Mouse (Mus musculus): ENCODE results near the gene AU040320. TPM values are rescaled to one million over a fixed set of nuclear protein-coding genes. Genes with fewer than 3 reads are reported as not detected.

The AU040320 gene
- polyA plus RNA-seq, 1 experiment: 20.2 TPM

DNA sequence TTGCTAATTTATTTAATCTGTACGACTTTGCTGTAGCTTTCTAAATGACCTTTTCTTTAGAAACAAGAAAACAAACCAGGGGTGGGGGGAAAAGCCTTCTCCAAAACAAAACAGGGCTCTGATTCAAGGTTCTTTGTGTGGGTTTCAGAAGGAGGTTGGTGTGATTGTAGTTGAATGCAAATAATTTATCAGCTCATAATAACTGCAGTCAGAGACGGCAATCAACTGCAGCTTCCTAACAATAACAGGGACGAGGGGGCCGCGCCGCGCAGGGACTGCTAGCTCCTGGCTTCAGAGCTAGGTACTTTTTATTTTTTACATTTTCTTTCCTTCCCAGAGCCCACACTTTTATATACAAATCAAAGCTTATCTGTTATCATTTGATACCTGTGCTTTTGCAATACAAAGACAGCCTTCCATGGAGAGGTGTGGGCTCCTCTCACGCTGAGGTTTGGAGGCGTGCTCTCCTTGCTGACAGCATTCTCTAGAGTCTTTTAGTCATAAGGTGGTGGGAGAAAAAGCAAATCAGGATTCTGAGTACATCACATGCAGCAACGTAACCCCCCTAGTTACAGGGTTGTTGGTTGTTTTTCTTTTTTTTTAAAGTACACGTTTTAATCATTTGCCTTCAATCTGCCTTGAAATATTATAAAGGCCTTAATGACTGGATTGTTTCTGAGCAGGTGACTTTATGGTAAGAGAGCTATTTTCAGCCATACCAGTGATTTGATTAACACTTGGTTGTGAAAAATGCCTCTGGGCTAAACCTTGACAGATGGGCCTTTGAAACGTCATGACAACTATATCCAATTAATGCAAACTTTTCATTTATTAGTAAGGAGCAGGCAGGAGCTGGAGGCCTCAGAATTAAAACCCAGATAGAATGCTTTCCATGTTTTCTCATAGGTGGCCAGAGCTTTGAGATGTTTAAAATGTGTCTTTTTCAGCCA, 26.8 kb downstream of the AU040320 start:
- Histone ChIP-seq H3K36me3 (ENCODE audit: control insufficient read depth, insufficient read depth) (no peaks in the 10 kb centered on the region), H3K79me3 (ENCODE audit: low read depth) (peaks cover 2% of the 10 kb centered on the region), H3ac (ENCODE audit: control insufficient read depth, insufficient read length, low read depth) (no peak overlapping the region), H3K4me3 (ENCODE audit: insufficient read depth, poor library complexity, severe bottlenecking) (no peak overlapping the region), H3K27me3 (ENCODE audit: control insufficient read depth, insufficient read depth, insufficient read length) (no peaks in the 10 kb centered on the region), H3K79me2 (ENCODE audit: control insufficient read depth, insufficient read depth) (no peaks in the 10 kb centered on the region)
- TF ChIP-seq CTCF (IDR thresholded peaks at IDR 0.05; ENCODE audit: control insufficient read depth, insufficient read depth, insufficient read length) (no peak), MYOG (IDR thresholded peaks at IDR 0.05; ENCODE audit: control insufficient read depth, extremely low read depth, insufficient read length) (no peak), FOSL1 (IDR thresholded peaks at IDR 0.05; ENCODE audit: insufficient read depth, low read length, poor library complexity, severe bottlenecking) (no peak), MAX (IDR thresholded peaks at IDR 0.05) (no peak), CEBPB (IDR thresholded peaks at IDR 0.05; ENCODE audit: low read depth) (no peak), MYOD1 (IDR thresholded peaks at IDR 0.05; ENCODE audit: control insufficient read depth, insufficient read length, low read depth) (no peak), USF1 (IDR thresholded peaks at IDR 0.05; ENCODE audit: low read depth) (no peak)

DNA sequence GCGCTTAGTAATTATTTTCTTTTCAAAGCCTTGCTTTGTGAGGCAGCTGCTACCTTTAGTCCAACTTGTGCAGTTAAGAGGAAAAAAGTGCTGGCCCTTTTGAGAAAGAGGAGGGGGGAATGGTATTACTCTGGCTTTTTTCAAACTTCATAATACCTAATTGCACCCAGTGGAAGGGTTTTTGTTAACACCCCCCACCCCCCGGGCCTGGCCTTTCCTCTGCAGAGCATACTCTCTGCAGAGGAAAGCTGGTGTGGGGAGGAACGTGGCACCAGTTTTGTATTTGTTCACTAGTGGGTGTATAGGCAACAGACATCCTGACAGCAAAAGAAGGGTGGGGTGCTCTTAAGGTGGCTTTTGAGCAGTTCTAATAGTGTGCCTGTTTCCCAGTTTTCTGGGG, 28.5 kb downstream of the AU040320 start:
- Histone ChIP-seq H3K36me3 (ENCODE audit: control insufficient read depth, insufficient read depth) (no peaks in the 10 kb centered on the region), H3K4me3 (ENCODE audit: insufficient read depth, poor library complexity, severe bottlenecking) (no peak overlapping the region), H3ac (ENCODE audit: control insufficient read depth, insufficient read length, low read depth) (no peak overlapping the region), H3K27me3 (ENCODE audit: control insufficient read depth, insufficient read depth, insufficient read length) (no peaks in the 10 kb centered on the region), H3K79me2 (ENCODE audit: control insufficient read depth, insufficient read depth) (no peaks in the 10 kb centered on the region), H3K79me3 (ENCODE audit: low read depth) (peaks cover 2% of the 10 kb centered on the region)
- TF ChIP-seq CTCF (IDR thresholded peaks at IDR 0.05; ENCODE audit: control insufficient read depth, insufficient read depth, insufficient read length): no peak

DNA sequence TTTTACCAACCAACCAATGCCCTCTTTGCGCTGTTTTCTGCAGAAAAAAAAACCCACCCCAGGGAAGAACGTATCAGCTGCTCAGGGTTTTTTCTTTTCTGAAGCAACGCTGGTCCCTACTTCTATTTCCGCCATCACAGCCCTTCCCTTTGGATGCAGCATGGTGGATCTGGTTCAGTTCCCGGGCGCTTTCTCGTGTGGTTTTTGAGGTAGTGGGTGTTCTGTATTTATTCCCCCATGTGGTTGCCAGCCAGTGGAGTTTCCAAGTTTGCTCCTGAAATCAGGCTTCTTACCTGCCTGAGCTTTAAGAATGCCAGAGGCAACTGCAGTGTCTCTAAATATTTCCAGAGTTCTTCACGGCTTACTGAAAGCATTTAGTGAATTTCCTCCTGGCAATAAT, 29.2 kb downstream of the AU040320 start:
- Histone ChIP-seq H3K36me3 (ENCODE audit: control insufficient read depth, insufficient read depth) (no peaks in the 10 kb centered on the region), H3K4me3 (ENCODE audit: insufficient read depth, poor library complexity, severe bottlenecking) (no peak overlapping the region), H3K27me3 (ENCODE audit: control insufficient read depth, insufficient read depth, insufficient read length) (no peaks in the 10 kb centered on the region), H3K79me3 (ENCODE audit: low read depth) (peaks cover 2% of the 10 kb centered on the region), H3K79me2 (ENCODE audit: control insufficient read depth, insufficient read depth) (no peaks in the 10 kb centered on the region), H3ac (ENCODE audit: control insufficient read depth, insufficient read length, low read depth) (no peak overlapping the region)
- TF ChIP-seq MYOG (IDR thresholded peaks at IDR 0.05; ENCODE audit: control insufficient read depth, extremely low read depth, insufficient read length): no peak
- no peak for TF ChIP-seq FOSL1 (IDR thresholded peaks at IDR 0.05; ENCODE audit: insufficient read depth, low read length, poor library complexity, severe bottlenecking)
- TF ChIP-seq CEBPB (IDR thresholded peaks at IDR 0.05; ENCODE audit: low read depth): no peak
- no peak for TF ChIP-seq CTCF (IDR thresholded peaks at IDR 0.05; ENCODE audit: control insufficient read depth, insufficient read depth, insufficient read length)
- no peak for TF ChIP-seq USF1 (IDR thresholded peaks at IDR 0.05; ENCODE audit: low read depth)
- TF ChIP-seq MAX (IDR thresholded peaks at IDR 0.05): no peak
- TF ChIP-seq MYOD1 (IDR thresholded peaks at IDR 0.05; ENCODE audit: control insufficient read depth, insufficient read length, low read depth): no peak

DNA sequence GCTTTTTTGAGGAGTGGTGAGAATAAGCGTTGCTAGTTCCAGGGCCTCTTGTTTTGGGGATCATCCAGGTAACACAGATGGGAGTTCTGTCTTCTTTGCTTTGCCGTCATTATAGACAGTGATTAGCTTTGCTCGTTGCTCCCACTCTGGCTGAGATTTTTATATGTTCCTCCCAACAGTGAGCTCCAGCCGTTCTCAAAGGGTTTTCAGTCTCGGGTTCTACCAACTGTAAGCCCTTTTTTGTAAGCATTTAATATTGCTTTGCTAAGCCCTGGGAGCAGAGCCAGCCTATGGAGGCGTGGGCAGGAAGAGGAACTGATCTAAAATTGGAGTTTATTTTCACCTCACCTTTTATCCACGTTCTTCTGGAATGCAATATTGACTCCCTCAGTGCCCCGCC, 29.7 kb downstream of the AU040320 start:
- Histone ChIP-seq H3K79me3 (ENCODE audit: low read depth) (peaks cover 2% of the 10 kb centered on the region), H3K79me2 (ENCODE audit: control insufficient read depth, insufficient read depth) (no peaks in the 10 kb centered on the region), H3K4me3 (ENCODE audit: insufficient read depth, poor library complexity, severe bottlenecking) (no peak overlapping the region), H3K36me3 (ENCODE audit: control insufficient read depth, insufficient read depth) (no peaks in the 10 kb centered on the region), H3ac (ENCODE audit: control insufficient read depth, insufficient read length, low read depth) (no peak overlapping the region), H3K27me3 (ENCODE audit: control insufficient read depth, insufficient read depth, insufficient read length) (no peaks in the 10 kb centered on the region)
- no peak for TF ChIP-seq MAX (IDR thresholded peaks at IDR 0.05)

DNA sequence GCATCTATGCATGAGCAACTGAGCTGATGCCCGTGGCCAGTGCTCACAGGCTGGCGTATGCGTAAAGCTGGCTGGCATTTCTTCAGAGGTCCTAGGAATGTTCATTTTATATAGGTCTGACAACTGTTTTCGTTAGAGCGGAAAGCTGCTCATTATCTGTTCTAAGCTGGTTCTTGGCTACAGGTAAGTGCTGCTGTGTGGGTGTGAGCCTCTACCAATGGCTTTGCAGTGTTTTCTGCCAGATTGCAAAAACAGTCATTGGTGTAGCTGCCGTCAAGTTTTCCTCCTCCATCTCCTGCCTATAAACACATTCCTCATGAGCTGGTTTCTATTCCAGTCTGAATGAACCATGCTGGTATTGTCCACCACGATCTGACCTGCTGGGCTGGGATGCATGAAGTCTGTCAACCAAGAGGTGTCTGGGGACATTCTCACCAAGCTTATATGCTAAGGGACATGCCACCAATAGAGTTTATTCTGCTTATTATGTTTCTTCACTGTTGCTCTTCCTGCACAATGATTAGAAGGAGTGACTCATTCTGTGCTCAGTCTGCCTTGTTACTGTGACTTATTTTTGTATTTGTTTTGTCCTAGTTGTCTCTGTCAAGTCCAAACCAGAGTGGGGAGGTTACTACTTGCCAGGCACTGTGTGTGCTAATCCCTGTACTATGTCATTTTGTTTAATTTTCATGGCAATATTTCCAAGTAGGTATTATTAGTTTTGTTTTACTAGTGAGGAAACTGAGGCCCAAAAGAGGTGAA, 39.2 kb downstream of the AU040320 start:
- Histone ChIP-seq H3K79me2 (ENCODE audit: control insufficient read depth, insufficient read depth) (no peaks in the 10 kb centered on the region), H3K27me3 (ENCODE audit: control insufficient read depth, insufficient read depth, insufficient read length) (no peaks in the 10 kb centered on the region), H3K4me3 (ENCODE audit: insufficient read depth, poor library complexity, severe bottlenecking) (no peak overlapping the region), H3ac (ENCODE audit: control insufficient read depth, insufficient read length, low read depth) (no peak overlapping the region), H3K36me3 (ENCODE audit: control insufficient read depth, insufficient read depth) (peaks cover 12% of the 10 kb centered on the region), H3K79me3 (ENCODE audit: low read depth) (no peaks in the 10 kb centered on the region)
- TF ChIP-seq CTCF (IDR thresholded peaks at IDR 0.05; ENCODE audit: control insufficient read depth, insufficient read depth, insufficient read length) (no peak), MAX (IDR thresholded peaks at IDR 0.05) (no peak), USF1 (IDR thresholded peaks at IDR 0.05; ENCODE audit: low read depth) (no peak), MYOD1 (IDR thresholded peaks at IDR 0.05; ENCODE audit: control insufficient read depth, insufficient read length, low read depth) (no peak), CEBPB (IDR thresholded peaks at IDR 0.05; ENCODE audit: low read depth) (no peak), FOSL1 (IDR thresholded peaks at IDR 0.05; ENCODE audit: insufficient read depth, low read length, poor library complexity, severe bottlenecking) (no peak), MYOG (IDR thresholded peaks at IDR 0.05; ENCODE audit: control insufficient read depth, extremely low read depth, insufficient read length) (no peak)

DNA sequence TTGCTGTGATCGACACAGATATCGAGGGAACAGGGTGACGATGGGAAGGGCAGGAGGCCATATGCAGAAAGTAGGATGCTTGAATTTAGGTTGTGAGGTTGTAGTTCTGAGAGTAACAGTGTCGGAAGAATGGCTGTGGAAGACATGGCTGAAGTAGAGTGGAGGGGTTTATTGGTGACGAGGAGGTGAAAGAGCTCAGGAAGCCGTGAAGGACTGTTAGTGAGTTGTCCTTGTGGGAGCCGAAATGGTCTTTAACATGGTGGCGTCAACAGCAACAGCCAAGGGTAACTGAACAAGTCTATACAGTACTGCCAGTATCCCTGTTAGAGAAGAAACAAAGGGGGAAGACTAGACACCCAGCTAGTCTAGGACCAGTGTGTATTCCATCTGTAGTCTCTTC, 48.8 kb downstream of the AU040320 start:
- no peaks in the 10 kb centered on the region for H3K79me3 ChIP-seq (ENCODE audit: low read depth)
- no peak overlapping the region for H3ac ChIP-seq (ENCODE audit: control insufficient read depth, insufficient read length, low read depth)
- H3K36me3 ChIP-seq (ENCODE audit: control insufficient read depth, insufficient read depth): no peaks in the 10 kb centered on the region
- H3K79me2 ChIP-seq (ENCODE audit: control insufficient read depth, insufficient read depth): no peaks in the 10 kb centered on the region
- TF ChIP-seq MYOG (IDR thresholded peaks at IDR 0.05; ENCODE audit: control insufficient read depth, extremely low read depth, insufficient read length) (no peak), FOSL1 (IDR thresholded peaks at IDR 0.05; ENCODE audit: insufficient read depth, low read length, poor library complexity, severe bottlenecking) (no peak), USF1 (IDR thresholded peaks at IDR 0.05; ENCODE audit: low read depth) (no peak), MAX (IDR thresholded peaks at IDR 0.05) (no peak), MYOD1 (IDR thresholded peaks at IDR 0.05; ENCODE audit: control insufficient read depth, insufficient read length, low read depth) (no peak), CEBPB (IDR thresholded peaks at IDR 0.05; ENCODE audit: low read depth) (no peak), CTCF (IDR thresholded peaks at IDR 0.05; ENCODE audit: control insufficient read depth, insufficient read depth, insufficient read length) (no peak)
- H3K4me3 ChIP-seq (ENCODE audit: insufficient read depth, poor library complexity, severe bottlenecking): no peak overlapping the region
- no peaks in the 10 kb centered on the region for H3K27me3 ChIP-seq (ENCODE audit: control insufficient read depth, insufficient read depth, insufficient read length)

Measured in C2C12 (cell line).